Mouse (Mus musculus): ENCODE data around the gene Plpp7.

GRCm38 (mm10) chr2:32059613-32060012 is 35.7 kb upstream of the Plpp7 start:
- TF ChIP-seq MAZ (IDR thresholded peaks at IDR 0.05; ENCODE audit: low read depth, low read length) (no peak), CTCF (IDR thresholded peaks at IDR 0.05 in 2 of 3, conservative IDR thresholded peaks at IDR 0.05 in 1 of 3; ENCODE audit: control insufficient read depth in 1 of 3, insufficient read depth in 1 of 3, low read depth in 2 of 3, low read length in 3 of 3, poor library complexity in 1 of 3, severe bottlenecking in 1 of 3) (no peak), GATA1 (IDR thresholded peaks at IDR 0.05; ENCODE audit: low read depth, low read length) (no peak)

Data from MEL (cell line).